Mouse (Mus musculus) olfactory bulb, adult 2 months (tissue): ENCODE results near the gene Nme4.

ENCODE experiments used
- CTCF ChIP-seq: fragments of 200-500 bp; IDR thresholded peaks from 2 replicates; pipeline ENCODE4 v1.5.1; 2012; ENCODE audit warnings: low read depth, mild to moderate bottlenecking, low read length, moderate library complexity; ENCODE audit not compliant: insufficient read depth
- POLR2A ChIP-seq: fragments of 200-500 bp; IDR thresholded peaks from 2 replicates; pipeline ENCODE4 v1.6.1; 2012; ENCODE audit warnings: mild to moderate bottlenecking, low read depth, low read length, moderate library complexity; ENCODE audit not compliant: insufficient read depth

DNA sequence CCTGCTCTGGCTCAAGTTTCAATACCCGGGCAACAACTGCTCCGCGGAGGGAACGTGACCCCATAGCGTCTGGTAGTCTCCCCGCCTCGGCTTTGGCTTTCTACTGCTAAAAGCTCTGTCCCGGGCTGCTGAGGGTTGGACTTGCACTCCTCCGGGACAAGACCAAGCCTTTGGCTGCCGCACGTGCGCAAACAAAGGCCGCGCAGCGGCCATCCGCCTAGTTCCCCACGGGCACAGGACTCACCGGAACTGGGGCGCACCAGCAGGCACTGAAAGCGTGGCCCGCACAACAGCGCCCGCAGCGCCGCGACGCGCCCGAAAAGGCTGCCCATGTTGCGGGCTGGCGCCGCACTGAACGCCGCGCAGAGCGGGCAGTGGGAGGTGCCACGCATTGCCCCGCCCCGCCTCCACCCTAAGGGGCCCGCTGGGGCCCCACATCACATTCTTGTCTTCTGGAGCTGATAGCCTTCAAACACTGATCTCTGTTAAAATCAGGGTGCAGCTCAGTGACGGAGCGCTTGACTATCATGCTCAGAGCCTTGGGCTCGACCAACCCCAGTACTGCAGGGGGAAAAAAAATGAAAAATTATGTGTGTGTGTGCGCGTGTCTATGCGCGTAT lies at the start of gene Nme4:
- TF ChIP-seq CTCF (no peak), POLR2A (0 out of 2 replicates have a peak, but pooled peaks have one; percentile 39)
